8 mouse cellular contexts compared by ENCODE assay signal in the genomic region with DNA sequence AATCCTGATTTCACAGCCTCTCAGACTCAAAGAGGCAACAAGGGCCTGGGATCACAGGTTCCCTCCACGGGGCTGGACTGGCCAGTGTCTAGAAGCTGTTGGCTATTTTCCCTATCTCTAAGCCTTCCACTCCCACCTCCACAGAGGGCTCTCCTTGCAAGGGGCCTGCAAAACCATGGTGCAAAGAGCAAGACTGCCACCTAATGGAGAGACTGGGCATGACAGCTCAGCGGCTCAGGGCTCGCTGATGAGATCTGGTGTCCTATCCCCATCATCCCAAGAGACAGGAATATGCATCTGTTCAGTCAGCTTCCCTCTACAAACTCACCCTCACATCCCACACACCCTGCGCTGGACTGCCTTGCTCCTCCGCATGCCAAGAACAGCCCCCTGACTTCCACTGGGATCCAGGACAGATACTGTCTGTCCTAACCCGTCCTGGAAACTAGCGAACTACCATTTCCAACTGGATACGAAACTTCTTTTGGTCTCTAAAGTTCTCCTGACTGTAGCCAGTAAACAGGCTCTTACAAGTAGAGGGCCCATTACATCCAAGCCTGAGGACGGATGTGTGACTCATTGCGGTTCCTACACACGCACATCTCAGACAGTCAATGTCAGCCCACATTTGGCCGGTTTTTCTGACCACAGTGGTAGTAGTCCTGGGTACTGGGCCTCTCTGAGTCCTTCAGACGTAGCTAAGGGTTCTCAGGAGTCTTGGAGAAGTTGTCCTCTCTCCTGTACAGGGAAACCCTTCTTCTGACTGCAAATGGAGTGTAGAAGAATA. TPM values are rescaled to one million over a fixed set of nuclear protein-coding genes. Genes with fewer than 3 reads are reported as not detected.
DNase-seq lines count a peak whose midpoint lies in the region; ATAC-seq and TF ChIP-seq lines count a peak whose summit lies in the region.

No protein-coding gene starts in this region.

- peak; percentile 91 for TF ChIP-seq CTCF in C2C12 (IDR thresholded peaks at IDR 0.05; ENCODE audit: control insufficient read depth, insufficient read depth, insufficient read length)

- peaks cover 9% of the 10 kb centered on the region for H3K79me2 ChIP-seq in C2C12 (ENCODE audit: control insufficient read depth, insufficient read depth)

- H3K4me3 ChIP-seq in C2C12 (ENCODE audit: insufficient read depth, poor library complexity, severe bottlenecking), result no peak overlapping the region

- peak overlapping the region; percentile 31 for H3ac ChIP-seq in C2C12 (ENCODE audit: control insufficient read depth, insufficient read length, low read depth)

- DNase-seq in NIH3T3 (ENCODE audit: low read depth), result peak; percentile 80
- peak; percentile 85 to 88 for DNase-seq in layer of hippocampus, postnatal 10 days (ENCODE audit: low spot score in 2 of 2)
- DNase-seq in skeletal muscle tissue, adult 2 months (ENCODE audit: low read depth, low spot score), result peak; percentile 53
- DNase-seq in c-Kit-positive CD71-positive TER-119-positive erythroid progenitor cells, embryonic 14.5 days (ENCODE audit: low spot score), result no peak

- H3K27me3 ChIP-seq in C2C12 (ENCODE audit: control insufficient read depth, insufficient read depth, insufficient read length), result no peaks in the 10 kb centered on the region

- peaks cover 13% of the 10 kb centered on the region for H3K36me3 ChIP-seq in C2C12 (ENCODE audit: control insufficient read depth, insufficient read depth)

- ATAC-seq in common myeloid progenitor, adult 5-6 weeks (replicated peaks; ENCODE audit: low read depth, poor library complexity, severe bottlenecking), result peak; percentile 76
- ATAC-seq in granulocyte monocyte progenitor cell, adult 5-6 weeks (replicated peaks; ENCODE audit: poor library complexity, severe bottlenecking), result peak; percentile 71
- ATAC-seq in megakaryocyte-erythroid progenitor cell, adult 5-6 weeks (replicated peaks; ENCODE audit: low FRiP score, low TSS enrichment, poor library complexity, severe bottlenecking), result 0 out of 2 replicates have a peak, but pooled peaks have one; percentile 30

- H3K79me3 ChIP-seq in C2C12 (ENCODE audit: low read depth), result no peaks in the 10 kb centered on the region

TF ChIP-seq in C2C12, 6 proteins besides CTCF, POLR2A, EP300 and RAD21:
- TF ChIP-seq MYOD1 (IDR thresholded peaks at IDR 0.05; ENCODE audit: control insufficient read depth, insufficient read length, low read depth) (peak; percentile 51), CEBPB (IDR thresholded peaks at IDR 0.05; ENCODE audit: low read depth) (no peak), USF1 (IDR thresholded peaks at IDR 0.05; ENCODE audit: low read depth) (no peak), MYOG (IDR thresholded peaks at IDR 0.05; ENCODE audit: control insufficient read depth, extremely low read depth, insufficient read length) (no peak), MAX (IDR thresholded peaks at IDR 0.05) (no peak), FOSL1 (IDR thresholded peaks at IDR 0.05; ENCODE audit: insufficient read depth, low read length, poor library complexity, severe bottlenecking) (peak; percentile 86)

RNA-seq across cellular contexts. Expression of a gene that starts 5.4 kb away (rescaled TPM):
- polyA plus RNA-seq in C2C12 (2012; fragmentation: generic; extraction: Trizol), result 23.6 TPM
- total RNA-seq in common myeloid progenitor, adult 5-6 weeks (2017), result 7.0 and 12.7 TPM in 2 replicates
- 8.1 and 10.9 TPM in 2 replicates for total RNA-seq in granulocyte monocyte progenitor cell, adult 5-6 weeks (2014; fragmentation: Nextera tagmentation)
- total RNA-seq in granulocyte monocyte progenitor cell, adult 5-6 weeks (2017), result 6.8 and 9.2 TPM in 2 replicates
- 10 to 100 TPM; 14.3 to 19.4 TPM for total RNA-seq in layer of hippocampus, postnatal 10 days (2021)
- 15.6 and 20.8 TPM in 2 replicates for total RNA-seq in megakaryocyte-erythroid progenitor cell, adult 5-6 weeks (2014; fragmentation: Nextera tagmentation)
- total RNA-seq in megakaryocyte-erythroid progenitor cell, adult 5-6 weeks (2017), result 7.3 and 10.7 TPM in 2 replicates

RNA-seq across cellular contexts. Expression of a gene that starts 14.9 kb away (rescaled TPM):
- 5.5 TPM for polyA plus RNA-seq in C2C12 (2012; fragmentation: generic; extraction: Trizol)
- 17.1 and 18.4 TPM in 2 replicates for total RNA-seq in common myeloid progenitor, adult 5-6 weeks (2017)
- total RNA-seq in granulocyte monocyte progenitor cell, adult 5-6 weeks (2014; fragmentation: Nextera tagmentation), result 20.6 and 38.4 TPM in 2 replicates
- total RNA-seq in granulocyte monocyte progenitor cell, adult 5-6 weeks (2017), result 14.9 and 15.9 TPM in 2 replicates
- 1 to 10 TPM; 4.9 to 6.6 TPM for total RNA-seq in layer of hippocampus, postnatal 10 days (2021)
- 48.3 and 77.1 TPM in 2 replicates for total RNA-seq in megakaryocyte-erythroid progenitor cell, adult 5-6 weeks (2014; fragmentation: Nextera tagmentation)
- total RNA-seq in megakaryocyte-erythroid progenitor cell, adult 5-6 weeks (2017), result 22.0 and 43.6 TPM in 2 replicates

RNA-seq across cellular contexts. Expression of a gene that starts 56.7 kb away (rescaled TPM):
- polyA plus RNA-seq in C2C12 (2012; fragmentation: generic; extraction: Trizol), result 21.1 TPM
- 177 and 217 TPM in 2 replicates for total RNA-seq in common myeloid progenitor, adult 5-6 weeks (2017)
- total RNA-seq in granulocyte monocyte progenitor cell, adult 5-6 weeks (2014; fragmentation: Nextera tagmentation), result 72.0 and 78.9 TPM in 2 replicates
- total RNA-seq in granulocyte monocyte progenitor cell, adult 5-6 weeks (2017), result 78.5 and 110 TPM in 2 replicates
- total RNA-seq in layer of hippocampus, postnatal 10 days (2021), result 10 to 100 TPM; 89.3 to 92.2 TPM
- 91.1 and 108 TPM in 2 replicates for total RNA-seq in megakaryocyte-erythroid progenitor cell, adult 5-6 weeks (2014; fragmentation: Nextera tagmentation)
- total RNA-seq in megakaryocyte-erythroid progenitor cell, adult 5-6 weeks (2017), result 155 and 184 TPM in 2 replicates
